ENCODE assay signal across 33 mouse cellular contexts in genomic region chr2:82067912-82068311, GRCm38 (mm10). TPM values are rescaled to one million over a fixed set of nuclear protein-coding genes. Genes with fewer than 3 reads are reported as not detected.
"Had no signal": no experiment of that assay in that cellular context is flagged by ENCODE, and none has a peak within 500 bp of the region (broad histone marks: within the 10 kb centered on the region; RNA-seq: fewer than 3 reads in every experiment).

No protein-coding gene starts in this region.

- DNase-seq: cerebellum, adult 8-10 months; cerebellum, adult 9-10 months; cerebellum, adult 9-11 months; cerebellum, postnatal 10 days; cerebellum, postnatal 14 days; cerebellum, postnatal 25 days; cerebellum, postnatal 36 days; embryo, embryonic 11 days; forebrain, postnatal 0 days; gastrocnemius, adult 2 months; gastrocnemius, postnatal 10 days; gastrocnemius, postnatal 14 days; gastrocnemius, postnatal 25 days; gastrocnemius, postnatal 36 days; heart, adult 18-20 months had no signal

- H3K9me3 ChIP-seq: embryonic facial prominence, embryonic 10.5 days; embryonic facial prominence, embryonic 12.5 days; embryonic facial prominence, embryonic 13.5 days; embryonic facial prominence, embryonic 15.5 days; forebrain, embryonic 10.5 days; forebrain, embryonic 12.5 days; forebrain, embryonic 13.5 days; forebrain, embryonic 15.5 days; heart, embryonic 10.5 days had no signal

- H3K4me1 ChIP-seq: embryonic facial prominence, embryonic 10.5 days; embryonic facial prominence, embryonic 12.5 days; embryonic facial prominence, embryonic 13.5 days; embryonic facial prominence, embryonic 15.5 days; forebrain, embryonic 10.5 days; forebrain, embryonic 12.5 days; forebrain, embryonic 13.5 days; forebrain, embryonic 15.5 days; heart, embryonic 10.5 days had no signal

- ATAC-seq: forebrain, embryonic 13.5 days; forebrain, embryonic 14.5 days; forebrain, embryonic 15.5 days; forebrain, embryonic 16.5 days; forebrain, postnatal 0 days had no signal

- H3K9ac ChIP-seq: embryonic facial prominence, embryonic 12.5 days; embryonic facial prominence, embryonic 13.5 days; embryonic facial prominence, embryonic 15.5 days; forebrain, embryonic 12.5 days; forebrain, embryonic 13.5 days; forebrain, embryonic 15.5 days; forebrain, postnatal 0 days had no signal

- H3K4me2 ChIP-seq: embryonic facial prominence, embryonic 12.5 days; embryonic facial prominence, embryonic 13.5 days; embryonic facial prominence, embryonic 15.5 days; forebrain, embryonic 12.5 days; forebrain, embryonic 13.5 days; forebrain, embryonic 15.5 days had no signal

- H3K27ac ChIP-seq: embryonic facial prominence, embryonic 10.5 days; embryonic facial prominence, embryonic 12.5 days; embryonic facial prominence, embryonic 13.5 days; embryonic facial prominence, embryonic 15.5 days; forebrain, embryonic 10.5 days; forebrain, embryonic 12.5 days; forebrain, embryonic 13.5 days; forebrain, embryonic 15.5 days; gastrocnemius, adult 2 months; heart, embryonic 10.5 days had no signal

- H3K4me3 ChIP-seq: embryonic facial prominence, embryonic 10.5 days; embryonic facial prominence, embryonic 12.5 days; embryonic facial prominence, embryonic 13.5 days; embryonic facial prominence, embryonic 15.5 days; erythroblast, embryonic 14.5 days; forebrain, embryonic 10.5 days; forebrain, embryonic 12.5 days; forebrain, embryonic 13.5 days; forebrain, embryonic 15.5 days; gastrocnemius, adult 2 months; heart, embryonic 10.5 days had no signal

- H3K36me3 ChIP-seq: embryonic facial prominence, embryonic 10.5 days; embryonic facial prominence, embryonic 12.5 days; embryonic facial prominence, embryonic 13.5 days; embryonic facial prominence, embryonic 15.5 days; forebrain, embryonic 10.5 days; forebrain, embryonic 12.5 days; forebrain, embryonic 15.5 days; heart, embryonic 10.5 days had no signal

- H3K27me3 ChIP-seq: embryonic facial prominence, embryonic 12.5 days; embryonic facial prominence, embryonic 13.5 days; embryonic facial prominence, embryonic 15.5 days; forebrain, embryonic 12.5 days; forebrain, embryonic 13.5 days; forebrain, embryonic 15.5 days had no signal

RNA-seq across cellular contexts. Expression of gene Zfp804a, which starts 14.9 kb away (rescaled TPM):
- total RNA-seq: common myeloid progenitor, adult 5-6 weeks; gastrocnemius, adult 18-20 months; gastrocnemius, adult 2 months; gastrocnemius, adult 8-10 months; gastrocnemius, postnatal 10 days; gastrocnemius, postnatal 14 days; gastrocnemius, postnatal 25 days; gastrocnemius, postnatal 36 days; granulocyte monocyte progenitor cell, adult 5-6 weeks; heart, adult 18-20 months; heart, adult 8-10 months had no signal
- polyA plus RNA-seq: erythroblast, embryonic 14.5 days; gonadal fat pad, adult 2 months had no signal
